Mouse (Mus musculus): Measurements from ENCODE around the gene Fam193a.

Fam193a gene

GRCm38 (mm10) chr5:34466079-34466478 is 96.3 kb downstream of the Fam193a start:
- DNase-seq: no peak

- DNase-seq: no peak
Measured at GRCm38 (mm10) chr5:34466648-34467047, 96.9 kb downstream of the Fam193a start.

DNA sequence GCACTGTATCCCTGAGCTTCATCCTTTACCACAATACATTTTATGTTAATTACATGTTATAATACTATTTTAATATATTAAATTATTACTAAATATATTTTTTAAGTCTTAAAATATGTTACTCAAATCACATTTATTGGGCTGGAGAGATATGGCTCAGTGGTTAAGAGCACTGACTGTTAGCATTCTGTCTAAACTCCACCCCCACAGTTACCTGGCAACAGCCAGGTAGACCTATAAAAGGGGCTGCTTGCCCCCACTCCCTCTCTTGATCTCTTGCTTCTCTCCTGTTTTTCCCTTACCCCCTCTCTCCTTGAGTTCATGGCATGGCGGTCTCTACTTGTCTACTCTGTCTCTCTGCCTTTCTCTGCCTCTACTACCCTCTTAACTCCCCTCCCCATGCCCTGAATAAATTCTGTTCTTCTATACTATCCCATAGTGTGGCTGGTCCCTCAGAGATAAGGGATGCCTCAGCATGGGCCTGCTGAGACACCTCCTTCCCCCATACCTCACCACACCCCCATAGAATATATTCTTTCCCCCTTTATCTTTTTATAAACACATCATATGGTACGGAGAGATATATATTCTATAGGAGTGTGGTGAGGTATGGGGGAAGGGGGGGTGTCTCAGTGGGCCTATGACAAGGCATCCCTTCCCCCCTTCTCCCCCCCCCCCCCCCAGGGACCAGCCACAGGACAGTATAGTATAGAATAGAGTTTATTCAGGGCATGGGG is 98.5 kb downstream of the Fam193a start:
- no peak for DNase-seq

GRCm38 (mm10) chr5:34480926-34481325 is 111.2 kb downstream of the Fam193a start:
- no peak for DNase-seq

GRCm38 (mm10) chr5:34485731-34486130 is 116.0 kb downstream of the Fam193a start:
- DNase-seq: no peak

DNA sequence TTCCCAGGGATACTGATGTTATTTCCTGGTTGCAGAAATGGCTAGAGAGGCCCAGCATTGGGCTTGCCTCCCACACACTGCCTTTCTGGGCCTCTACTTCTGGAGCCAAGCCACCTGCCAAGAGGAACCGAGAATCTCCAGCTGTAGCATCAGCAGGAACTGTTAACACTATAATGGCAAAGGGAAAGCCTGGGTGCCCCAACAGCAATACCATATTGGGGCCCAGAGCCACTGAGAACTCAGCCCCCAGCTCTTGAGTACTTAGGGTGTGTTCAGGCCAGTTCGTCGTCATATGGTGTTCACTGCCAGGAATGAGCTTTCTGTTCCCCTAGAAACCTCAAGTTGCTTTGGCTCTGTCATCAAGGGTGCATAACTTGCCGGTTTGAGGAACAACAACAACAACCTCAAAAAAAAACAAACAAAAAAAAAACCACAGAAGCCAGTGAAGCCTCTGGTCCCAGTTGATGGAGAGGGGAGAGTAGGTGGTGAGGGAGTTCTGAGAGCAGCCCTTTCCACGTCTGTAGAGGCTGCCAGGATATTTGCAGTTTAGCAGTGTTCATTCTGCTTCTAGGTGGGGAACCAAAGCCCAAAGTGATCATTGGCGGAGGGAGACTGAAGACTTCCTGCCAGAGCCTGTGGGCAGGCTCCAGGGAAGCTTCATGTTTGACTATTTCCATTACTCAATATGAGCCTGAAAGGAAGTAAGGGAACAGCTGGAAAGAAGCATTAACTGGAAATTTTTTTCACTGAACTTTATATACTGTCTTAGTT is 117.8 kb downstream of the Fam193a start:
- no peak for DNase-seq

DNA sequence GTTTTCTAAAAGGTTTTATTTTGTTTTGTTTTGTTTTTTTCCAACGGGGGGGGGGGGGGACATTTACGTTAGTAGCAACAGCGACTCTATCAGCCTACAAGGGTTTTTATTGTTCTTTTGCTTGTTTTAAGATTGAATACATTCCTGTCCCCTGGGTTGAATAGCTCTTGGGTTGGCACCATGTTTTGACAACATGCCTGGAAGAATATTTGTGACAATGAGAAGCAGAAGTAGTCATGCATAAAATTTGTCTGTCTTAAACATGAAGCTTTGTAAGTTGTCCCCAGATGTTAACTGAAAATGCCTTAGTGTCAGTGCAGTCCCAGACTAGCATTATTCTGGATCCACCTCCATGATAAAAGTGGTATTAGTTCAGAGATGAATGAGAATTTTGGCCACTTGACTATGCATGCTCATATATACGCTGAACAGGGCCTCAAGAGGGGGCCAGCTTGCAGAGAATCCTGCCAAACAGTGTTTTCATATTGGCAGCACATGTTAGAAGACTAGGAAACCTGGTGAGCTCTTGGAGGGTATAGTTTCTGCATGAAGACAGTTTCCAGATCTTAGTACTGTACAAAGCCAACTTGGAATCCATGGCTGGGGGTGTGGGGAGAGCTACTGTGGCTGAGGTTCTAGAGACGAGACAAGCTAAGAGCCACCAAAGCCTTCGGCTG is 119.1 kb downstream of the Fam193a start:
- DNase-seq: no peak

- no peak for DNase-seq
Measured at GRCm38 (mm10) chr5:34489418-34489787, 119.7 kb downstream of the Fam193a start.

- DNase-seq: no peak
Measured at GRCm38 (mm10) chr5:34496745-34497144, 127.0 kb downstream of the Fam193a start.

GRCm38 (mm10) chr5:34500886-34501285 is 131.2 kb downstream of the Fam193a start:
- DNase-seq: no peak

DNA sequence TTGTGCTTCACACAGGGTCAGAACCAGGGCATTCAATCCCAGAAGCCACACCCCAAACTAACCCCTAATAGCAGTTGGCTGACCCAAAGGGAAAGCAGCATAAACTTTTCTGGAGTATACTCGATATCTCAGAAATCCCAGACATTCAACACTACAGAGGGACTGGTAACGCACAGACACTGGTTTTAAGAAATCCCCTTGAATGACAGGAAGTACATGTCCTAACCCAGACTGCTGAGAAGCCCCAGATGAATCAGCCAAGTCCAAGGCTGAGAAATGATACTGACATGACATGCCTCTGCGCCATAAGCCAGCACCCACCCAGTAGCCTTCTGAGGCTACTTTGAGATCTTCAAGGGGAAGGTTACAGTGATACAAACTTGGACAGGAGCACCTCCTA is 131.9 kb downstream of the Fam193a start:
- no peak for DNase-seq

DNA sequence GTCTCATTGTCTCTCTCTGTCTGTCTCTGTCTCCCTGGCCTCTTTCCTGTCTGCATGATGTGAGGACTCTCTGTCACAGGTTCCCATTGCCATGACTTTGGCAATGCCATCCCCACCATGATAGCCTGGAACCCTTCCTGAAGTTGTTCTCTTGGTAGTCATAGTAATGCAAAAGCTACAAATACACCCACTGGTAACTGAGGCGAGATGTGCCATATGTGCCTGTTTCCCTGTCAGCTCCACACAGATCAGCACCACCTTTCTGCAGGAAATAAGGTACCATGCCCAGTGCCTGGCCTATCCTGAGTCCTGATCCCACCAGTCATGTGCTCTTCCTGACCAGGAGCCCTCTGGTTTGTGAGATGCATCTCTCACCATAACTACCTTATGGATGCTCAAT is 132.7 kb downstream of the Fam193a start:
- DNase-seq: no peak

DNA sequence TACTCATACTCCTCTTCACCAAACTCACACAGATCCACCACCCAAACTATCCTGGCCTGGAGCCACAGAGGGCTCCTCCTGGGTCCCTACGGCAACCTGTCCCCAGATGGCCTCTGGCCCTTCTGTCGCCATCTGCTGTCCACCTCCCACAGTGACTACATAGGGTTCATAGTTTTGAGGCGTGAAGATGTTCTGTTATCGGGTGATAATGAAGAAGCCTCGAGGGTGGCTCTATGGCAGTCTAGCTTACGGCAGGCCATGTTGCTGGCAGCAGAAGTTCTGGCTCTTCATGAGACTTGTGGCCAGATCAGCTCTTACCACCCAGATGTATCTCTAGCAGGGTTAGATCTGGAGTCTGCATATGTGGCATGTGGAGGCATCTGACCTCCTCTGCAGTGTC is 133.1 kb downstream of the Fam193a start:
- no peak for DNase-seq

DNA sequence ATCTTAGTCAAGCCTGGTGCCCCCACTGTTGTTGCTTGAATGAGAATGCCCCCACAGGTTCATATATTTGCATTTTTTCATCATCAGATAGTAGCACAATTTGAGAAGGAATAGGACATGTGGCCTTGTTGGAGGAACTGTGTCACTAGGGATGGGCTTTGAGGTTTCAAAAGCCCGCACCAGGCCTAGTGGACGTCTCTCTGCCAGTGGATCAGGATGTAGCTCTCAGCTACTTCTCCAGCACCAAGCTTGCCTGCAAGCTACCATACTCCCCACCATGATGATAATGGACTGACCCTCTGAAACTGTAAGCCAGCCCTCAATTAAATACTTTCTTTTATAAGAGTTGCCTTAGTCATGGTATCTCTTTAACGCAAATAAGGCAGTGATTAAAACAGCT is 142.8 kb downstream of the Fam193a start:
- DNase-seq: no peak

DNA sequence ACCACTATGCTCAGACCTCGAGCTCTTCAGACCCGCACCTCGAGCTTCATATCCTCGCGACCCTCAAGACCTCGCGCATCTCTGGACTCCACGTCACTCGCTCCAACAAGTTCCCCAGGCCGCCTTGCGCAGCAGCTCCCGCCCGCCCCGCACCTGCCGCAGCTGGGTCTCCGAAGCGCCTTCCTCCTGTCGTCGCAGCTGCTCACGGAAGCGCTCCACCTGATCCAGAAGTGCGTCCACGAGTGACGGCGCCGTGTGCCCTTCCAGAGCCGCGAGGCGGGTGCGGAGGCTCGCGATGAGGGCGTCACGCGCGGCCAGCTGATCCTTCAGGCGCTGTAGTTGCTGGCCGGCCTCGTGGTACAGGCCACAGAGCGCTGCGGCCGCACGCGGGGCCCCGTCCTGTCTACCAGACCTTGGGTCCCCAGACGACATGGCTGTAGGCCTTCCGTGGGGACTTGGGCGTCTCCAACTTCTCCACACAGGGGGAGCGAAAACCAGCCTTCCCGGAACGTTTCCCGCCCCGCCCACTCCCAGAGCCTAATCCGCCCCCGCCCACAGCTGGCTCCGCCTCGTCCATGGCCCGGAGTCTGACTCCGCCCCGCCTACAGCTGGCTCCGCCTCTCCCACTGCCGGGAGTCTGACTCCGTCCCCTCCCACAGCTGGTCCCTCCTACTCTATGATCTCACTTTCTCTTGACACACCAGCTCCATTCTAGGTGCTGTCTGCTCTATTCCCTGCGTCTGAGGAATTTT is 143.9 kb downstream of the Fam193a start, which contains the start of gene Tnip2:
Gene Tnip2 (minus strand): TSS at position 526 of the 752 bp plus-strand sequence.
- DNase-seq: peak; percentile 96

DNA sequence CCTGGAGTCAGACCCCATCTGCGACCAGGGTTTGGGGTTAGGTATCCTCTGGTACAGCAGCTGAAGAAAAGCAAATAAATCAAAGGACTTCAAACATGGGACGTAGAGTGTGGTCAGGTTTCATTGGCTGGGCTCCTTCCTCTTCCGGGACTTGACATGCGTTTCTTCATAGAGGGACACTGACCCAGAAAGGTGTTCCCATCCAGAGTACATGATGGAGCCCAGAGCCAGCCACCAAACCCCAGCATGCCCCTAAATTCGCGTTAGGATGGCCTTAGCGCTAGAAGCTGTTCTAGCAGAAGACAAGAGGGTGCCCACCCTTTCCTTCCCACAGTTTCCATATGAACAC is 144.5 kb downstream of the Fam193a start:
- no peak for DNase-seq

- DNase-seq: no peak
Measured at GRCm38 (mm10) chr5:34515096-34515495, 145.4 kb downstream of the Fam193a start.

- peak; percentile 76 for DNase-seq
Measured at GRCm38 (mm10) chr5:34517913-34518312, 148.2 kb downstream of the Fam193a start.

- no peak for DNase-seq
Measured at GRCm38 (mm10) chr5:34519389-34519910, 149.7 kb downstream of the Fam193a start.

GRCm38 (mm10) chr5:34520458-34521209 is 150.9 kb downstream of the Fam193a start:
- DNase-seq: no peak

DNA sequence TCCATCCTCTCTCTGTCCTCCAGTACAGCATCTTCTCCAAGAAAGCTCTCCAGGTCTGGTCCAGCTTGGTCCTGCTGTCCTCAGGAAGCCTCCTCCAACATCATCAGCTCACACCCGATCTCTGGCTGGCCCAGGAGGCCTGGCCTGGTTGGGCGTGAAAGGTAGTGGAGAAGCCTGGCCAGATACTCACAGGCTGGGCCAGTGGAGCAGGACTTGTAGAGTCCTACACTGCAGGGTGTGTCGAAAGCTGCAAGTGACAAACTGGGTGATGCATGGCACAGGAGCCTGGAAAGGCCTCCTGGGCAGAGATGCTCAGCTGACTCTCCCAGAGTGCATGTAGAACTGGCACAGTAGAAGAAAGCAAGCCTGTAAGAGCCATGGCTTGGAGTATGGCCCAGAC is 151.6 kb downstream of the Fam193a start:
- no peak for DNase-seq

GRCm38 (mm10) chr5:34523958-34524485 is 154.3 kb downstream of the Fam193a start:
- no peak for DNase-seq
